Mouse (Mus musculus): ENCODE measurements around the gene Tmeff1.

Tmeff1 gene

DNA sequence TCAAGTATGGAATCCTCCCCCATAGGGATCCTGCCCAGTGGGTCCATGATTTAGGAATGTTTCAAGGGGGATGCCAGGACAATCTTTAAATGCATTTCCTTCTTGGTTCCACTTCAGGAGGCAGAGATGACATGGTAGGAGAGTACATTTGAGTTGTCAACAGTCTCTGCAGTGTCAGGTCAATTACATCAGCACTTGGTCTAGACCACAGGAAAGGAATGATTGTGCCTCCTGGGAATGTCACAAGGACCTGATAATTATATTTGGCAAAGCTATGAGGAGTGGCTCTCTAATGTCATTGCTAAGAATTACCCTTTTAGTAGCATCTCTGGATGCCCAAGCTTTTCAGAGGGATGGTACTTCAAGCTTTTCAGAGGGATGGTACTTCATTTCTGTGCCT lies 20.0 kb upstream of the Tmeff1 start:
- no peak for DNase-seq (ENCODE audit: low spot score)

DNA sequence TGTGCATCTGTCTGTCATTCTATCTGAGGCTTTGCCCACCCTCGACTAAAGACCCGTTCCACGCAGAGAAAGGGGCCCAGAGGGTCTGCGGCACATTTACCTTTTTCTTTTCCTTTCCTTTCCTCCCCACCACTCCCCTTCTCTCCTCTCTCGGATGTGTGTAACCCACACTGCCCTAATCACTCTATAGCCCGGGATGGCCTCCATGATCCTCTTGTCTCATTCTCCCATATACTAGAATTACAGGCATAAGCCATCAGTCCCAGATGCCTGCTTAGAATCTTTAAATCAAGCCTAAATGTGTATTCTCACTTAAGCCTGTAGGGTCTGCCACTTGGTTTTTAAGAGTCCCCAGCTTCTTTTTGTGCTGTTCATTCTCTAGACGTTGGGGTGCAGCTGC lies 8.6 kb upstream of the Tmeff1 start:
- no peak for DNase-seq (ENCODE audit: low spot score)

DNA sequence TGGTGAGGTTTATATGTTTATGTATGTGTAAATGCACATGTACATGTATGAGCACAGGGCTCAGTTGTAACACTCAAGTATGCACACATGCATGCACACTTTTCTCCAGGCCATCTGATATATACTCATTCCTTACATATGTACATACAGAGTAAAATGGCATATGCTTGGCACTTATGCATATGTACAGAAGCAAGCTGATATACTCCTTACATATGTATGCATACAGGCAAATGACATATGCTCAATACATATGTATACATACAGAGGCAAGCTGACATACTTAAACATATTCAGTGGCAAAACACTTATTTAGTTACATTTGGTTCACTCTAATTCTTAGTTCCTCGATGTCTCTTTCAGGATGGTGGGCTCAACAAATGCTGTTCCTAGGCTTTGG lies 7.1 kb upstream of the Tmeff1 start:
- no peak for DNase-seq (ENCODE audit: low spot score)

DNA sequence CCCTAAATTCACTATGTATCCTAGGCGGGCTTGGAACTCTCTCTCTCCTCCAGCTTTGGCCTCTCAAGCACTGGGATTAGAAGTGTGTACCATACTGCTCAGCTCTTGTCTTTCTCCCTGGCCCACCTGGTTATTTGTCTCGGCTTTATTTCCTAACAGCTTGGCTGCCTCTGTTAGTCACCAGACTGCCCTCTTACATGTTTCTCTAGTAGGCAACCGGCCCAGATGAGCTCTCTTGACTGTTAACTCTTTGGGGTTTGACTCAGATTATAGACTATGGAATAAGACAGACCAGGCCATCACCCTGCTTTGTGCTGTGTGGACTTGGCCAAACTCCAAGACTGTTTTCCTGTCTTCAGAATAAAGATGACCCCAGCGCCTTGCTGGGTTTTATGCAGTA lies 6.6 kb upstream of the Tmeff1 start:
- DNase-seq (ENCODE audit: low spot score) = no peak

DNA sequence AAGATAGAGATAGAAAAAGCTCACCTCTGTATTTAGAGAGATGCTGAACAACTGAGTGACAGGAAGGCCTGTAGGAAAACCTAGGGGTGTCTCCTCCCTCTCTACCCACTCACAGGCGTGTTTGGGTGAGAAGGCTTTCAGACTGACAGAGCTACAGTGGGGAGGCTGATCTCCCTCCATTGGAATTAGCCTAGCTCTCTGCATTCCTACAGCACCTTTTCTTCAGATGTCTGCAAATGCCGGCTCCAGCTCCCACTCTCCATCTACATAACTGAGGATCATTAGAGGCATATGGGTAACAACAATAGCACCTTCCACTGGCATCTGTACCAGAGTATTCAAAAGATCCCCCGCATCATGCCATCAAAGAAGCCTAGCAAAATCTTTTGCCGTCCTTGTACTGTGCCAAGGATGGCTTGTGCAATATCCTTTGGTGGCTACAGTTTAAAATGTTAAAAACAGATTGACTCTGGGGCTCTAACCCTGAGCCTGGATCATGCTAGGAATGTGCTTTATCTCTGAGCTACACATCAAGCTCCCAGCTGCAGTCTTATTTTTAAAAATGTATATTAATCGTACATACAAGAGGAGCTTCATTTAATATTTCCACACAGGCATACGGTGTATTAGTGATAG lies 5.4 kb upstream of the Tmeff1 start:
- no peak for DNase-seq (ENCODE audit: low spot score)

DNA sequence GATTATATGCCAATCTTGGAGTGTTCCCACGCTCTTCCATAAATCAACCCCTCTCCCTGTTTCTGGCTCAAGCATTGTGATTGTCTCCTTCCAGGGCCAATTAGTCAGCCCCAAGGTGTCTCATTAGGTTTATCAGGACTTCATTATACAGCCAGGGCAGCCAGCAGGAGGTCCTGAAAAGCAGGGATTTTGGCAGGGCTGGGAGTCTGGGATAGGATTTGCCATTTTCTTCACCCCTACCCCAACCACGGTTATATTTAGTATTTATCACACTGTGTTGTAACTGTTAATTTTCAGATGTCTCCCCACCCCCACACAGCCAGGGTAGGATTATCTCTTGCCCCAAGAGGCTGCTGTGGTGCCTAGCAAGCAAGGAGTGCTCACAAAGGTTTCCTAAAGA lies 3.8 kb upstream of the Tmeff1 start:
- DNase-seq (ENCODE audit: low spot score) = no peak

DNA sequence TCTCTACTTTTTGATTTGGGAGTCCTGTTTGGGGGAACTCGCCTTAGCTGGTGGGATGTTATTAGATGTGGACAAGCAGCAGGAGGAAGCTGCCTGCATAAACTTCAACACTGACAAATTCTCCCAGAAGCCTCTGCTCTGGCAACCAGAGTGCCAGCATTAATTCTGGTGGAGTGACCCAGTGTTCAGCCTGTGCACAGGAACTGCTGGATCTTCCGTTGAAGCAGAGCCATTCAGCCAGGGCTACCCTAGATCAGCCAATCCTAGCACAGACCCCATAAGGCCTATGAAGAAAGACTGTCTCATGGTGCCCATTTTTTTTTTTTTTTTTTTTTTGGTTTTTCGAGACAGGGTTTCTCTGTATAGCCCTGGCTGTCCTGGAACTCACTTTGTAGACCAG lies 3.0 kb upstream of the Tmeff1 start:
- DNase-seq (ENCODE audit: low spot score) = no peak

DNA sequence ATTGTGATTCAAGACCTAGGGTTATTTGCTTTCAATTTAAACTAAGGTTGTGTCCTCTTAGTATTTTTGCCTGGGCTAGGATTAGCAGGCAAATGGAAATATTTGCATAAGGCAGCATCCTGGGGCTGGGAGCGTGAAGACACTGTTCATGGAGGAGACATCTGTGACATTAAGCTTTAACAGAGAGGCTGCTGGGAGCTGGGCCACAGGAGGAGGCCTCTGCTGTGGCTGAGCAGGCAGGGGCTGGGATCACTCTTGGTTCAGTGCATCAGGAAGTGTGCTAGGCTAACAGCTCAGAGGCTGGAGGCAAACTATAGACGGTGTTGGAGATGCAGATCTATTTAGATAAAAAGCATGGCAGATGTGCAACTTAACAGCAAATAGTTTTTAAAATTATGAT lies 2.0 kb upstream of the Tmeff1 start:
- no peak for DNase-seq (ENCODE audit: low spot score)

DNA sequence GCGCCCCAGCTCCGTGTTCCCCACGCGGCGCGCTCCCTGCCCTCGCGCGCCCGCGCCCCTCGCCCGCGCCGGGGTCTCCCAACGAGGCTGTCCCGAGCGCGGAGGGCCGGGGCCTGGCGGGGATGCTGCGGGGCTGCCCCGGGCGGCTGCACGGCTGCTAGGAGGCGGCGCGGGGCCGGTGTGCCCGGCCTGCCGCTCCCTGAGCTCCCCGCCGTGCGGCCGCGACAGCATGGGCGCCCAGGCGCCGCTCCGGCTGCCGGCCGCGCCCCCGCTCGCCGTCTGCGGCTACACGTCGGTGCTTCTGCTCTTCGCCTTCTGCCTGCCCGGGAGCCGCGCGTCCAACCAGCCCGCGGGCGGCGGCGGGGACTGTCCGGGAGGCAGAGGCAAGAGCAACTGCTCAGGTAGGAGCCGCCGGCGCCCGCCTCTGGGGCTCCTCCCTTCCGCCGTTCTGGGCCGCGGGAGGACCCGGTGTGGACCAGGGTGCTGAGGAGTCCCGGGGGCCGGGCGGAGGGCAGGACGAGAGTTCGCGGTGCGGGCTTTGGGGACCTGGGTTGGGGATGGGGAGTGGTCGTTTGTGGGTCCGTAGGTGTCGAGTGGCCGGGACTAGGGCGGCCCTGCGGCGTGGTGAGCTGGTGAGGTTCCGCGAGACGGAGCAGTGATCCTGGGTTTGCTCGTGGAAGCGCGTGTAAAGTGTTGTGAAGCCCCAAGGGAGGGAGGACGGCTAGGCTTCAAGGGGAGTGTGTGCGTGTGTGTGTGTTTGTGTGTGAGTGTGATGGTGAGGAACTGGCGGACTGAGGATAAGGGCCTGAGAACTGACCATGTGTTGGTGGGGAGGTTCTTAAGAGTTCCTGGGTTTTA lies 496 bp downstream of the Tmeff1 start:
- peak; percentile 36 for DNase-seq (ENCODE audit: low spot score)

DNA sequence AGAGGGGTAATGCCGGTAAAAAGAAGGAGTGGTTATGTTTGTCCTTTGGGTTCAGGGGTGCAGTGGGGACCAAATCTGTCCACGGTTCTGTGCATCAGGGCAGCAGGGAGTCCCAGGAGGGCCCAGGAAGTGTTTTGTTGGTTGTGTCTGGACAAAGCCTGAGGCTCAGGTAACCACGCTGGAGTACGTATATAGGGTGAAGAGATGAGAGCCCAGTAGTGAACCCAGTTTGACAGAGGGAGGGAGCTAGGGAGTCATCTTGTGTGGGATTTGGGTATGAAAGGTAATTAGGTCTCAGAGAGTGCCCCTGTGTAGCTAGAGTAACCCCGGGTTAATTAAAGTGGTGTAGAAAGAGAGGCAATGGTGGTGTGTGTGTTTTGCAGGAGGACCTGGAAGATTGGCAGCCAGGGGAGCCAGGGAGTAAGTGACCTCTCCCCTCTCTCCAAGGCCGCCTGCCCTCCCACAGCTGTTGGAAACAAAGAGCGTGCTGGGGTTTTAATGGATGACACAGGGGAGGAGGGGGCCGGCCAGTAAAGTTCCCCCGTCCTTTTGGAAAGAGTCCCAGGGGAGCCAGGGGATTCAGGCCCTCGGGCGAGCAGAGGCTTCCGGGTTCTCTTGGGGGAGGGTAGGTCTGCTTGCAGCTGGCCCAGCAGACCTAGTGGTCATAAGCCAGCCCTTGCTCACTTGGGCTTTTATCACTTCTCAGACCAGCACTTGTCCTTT lies 1.3 kb downstream of the Tmeff1 start:
- DNase-seq (ENCODE audit: low spot score) = peak; percentile 15

DNA sequence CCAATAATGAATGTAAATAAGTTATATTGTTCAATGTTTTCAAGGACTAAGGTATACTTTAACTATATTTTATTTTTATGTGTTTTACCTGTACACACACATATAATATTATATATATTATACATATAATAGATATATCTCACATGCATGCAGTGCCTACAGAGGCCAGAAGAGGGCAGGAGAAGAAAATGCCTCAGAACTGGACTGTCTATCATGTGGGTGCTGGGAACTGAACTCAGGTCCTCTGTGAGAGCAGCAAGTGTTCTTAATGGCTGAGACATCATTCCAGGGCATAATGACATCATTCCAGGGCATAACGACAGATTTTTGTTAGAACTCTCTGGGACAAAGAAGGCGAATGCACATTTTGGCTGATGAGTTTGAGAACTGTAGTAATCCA lies 2.6 kb downstream of the Tmeff1 start:
- DNase-seq (ENCODE audit: low spot score) = no peak

DNA sequence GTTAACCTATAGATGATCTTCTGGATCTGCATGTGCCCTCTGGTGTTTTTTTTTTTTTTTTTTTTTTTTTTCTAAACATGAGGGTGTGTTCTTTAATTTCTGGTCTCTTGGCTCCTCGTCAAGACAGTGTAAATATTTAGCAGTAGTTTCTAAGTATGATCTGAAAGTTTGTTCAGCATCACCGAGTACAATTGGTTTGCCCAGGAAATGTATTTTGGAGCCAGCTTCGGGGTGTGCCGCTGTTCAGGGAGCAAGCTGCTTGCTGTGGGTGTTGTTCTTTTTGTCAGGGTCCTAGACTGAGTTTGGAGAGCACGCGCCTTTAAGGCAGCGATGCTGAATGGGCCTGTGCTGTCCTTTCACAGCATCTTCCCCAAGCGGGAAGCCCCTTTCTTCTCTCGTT lies 3.6 kb downstream of the Tmeff1 start:
- DNase-seq (ENCODE audit: low spot score) = no peak

DNA sequence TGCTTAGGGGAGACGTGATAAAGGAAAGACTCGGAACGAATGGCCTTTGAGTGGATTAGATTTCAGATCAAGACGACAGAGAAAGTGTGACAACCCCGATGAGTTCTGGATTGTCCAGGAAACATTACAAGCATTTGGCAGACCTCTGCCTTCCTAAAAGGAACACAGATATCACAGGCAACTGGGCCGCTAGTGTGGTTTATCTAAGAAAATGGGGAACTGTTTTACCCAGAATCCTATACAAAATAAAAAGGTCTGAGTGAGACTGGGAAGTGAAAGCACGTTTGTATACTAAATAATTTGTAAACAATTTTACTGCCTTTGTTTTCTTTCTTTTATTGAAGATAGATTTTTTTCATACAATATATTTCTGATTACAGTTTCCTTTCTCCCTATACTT lies 5.9 kb downstream of the Tmeff1 start:
- no peak for DNase-seq (ENCODE audit: low spot score)

DNA sequence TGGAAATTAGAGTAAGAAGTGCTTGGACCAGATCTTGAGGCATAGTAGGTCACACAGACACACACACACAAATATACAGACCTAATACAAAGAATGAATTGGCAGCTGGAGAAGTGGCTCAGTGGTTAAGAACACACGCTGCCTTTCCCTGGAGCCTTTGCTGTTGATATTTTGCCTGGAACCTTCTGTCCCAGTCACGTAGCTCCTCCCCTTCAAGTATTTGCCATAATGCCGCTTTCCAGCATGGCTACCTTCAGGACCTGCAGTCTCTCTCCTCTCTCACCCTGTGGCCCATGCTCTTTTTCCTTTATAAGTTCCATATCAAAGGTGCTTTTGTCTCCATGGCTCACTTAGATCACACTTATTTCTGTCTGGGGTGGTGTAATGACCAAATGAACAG lies 6.4 kb downstream of the Tmeff1 start:
- DNase-seq (ENCODE audit: low spot score) = no peak

DNA sequence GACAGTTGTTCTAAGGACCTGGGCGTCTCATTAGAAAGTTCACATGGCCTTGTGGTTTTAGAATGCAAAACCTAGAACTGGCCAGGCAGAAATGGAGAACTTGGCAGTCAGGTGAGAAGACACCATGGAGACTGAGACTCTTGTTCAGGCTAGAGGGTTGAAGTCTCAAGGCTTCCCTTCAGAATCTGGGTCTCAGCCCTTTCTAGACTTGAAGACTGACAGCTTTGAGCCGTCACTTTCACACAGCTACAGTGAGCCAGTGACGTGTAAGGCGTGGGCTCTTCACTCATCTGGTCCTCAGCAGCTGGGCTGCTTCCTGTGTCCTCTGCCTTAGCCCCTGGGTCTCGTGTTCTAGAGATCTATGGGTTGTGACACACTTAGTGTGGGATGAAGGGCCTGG lies 7.4 kb downstream of the Tmeff1 start:
- DNase-seq (ENCODE audit: low spot score) = no peak

DNA sequence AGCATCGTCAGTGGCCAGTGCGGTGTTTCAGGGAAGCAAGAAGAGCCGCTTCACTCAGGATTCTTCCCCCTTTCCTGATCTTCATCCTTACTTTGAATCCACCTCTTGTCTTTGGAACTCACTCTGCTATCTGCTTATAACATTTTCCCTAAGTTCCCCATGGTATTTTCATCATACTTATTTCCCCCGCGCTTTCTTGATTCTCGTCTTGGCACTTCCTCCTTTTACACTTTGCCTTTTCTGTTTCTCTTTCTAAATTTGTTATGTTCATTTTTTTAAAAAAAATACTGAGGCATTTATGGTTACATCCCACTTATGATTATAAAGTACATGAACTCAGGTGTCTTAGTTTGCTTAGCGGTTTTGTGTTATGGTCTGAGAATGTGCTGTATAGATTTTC lies 7.9 kb downstream of the Tmeff1 start:
- no peak for DNase-seq (ENCODE audit: low spot score)

DNA sequence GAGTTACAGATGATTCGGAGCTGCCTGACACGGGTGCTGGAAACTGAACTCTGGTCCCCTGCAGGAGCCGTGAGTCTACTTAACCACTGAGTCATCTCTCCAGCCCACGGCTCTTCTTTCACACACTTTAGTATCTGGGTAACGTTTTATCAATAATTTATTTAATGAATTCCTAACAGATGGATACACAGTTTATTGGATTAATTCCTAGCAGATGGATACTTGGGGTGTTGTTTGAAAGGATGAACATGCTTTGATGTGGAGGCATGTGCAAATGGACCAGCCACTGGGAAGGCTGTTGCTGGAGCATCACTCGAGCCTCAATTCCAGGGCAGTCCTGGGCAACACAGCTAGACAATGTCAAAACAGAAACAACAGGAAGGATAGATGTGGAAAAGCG lies 11.1 kb downstream of the Tmeff1 start:
- DNase-seq (ENCODE audit: low spot score) = no peak

DNA sequence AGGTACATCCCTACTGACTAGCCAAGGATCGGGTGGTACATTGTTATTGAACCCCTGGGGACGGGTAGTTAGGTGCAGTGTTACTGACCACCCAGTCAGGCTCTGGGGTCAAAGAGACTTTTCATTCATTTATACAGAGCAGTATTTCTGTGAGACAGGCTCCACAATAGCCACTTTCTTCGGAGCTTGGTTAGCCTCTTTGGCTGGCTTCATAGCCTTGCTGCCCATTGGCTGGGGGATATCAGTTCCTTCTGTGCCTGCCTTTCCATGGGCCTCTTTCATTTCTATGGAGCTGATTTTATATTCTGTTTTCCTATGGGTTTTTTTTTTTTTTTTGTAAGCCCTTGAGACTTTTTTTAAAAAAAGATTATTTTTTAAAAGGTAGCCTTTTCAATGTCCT lies 20.7 kb downstream of the Tmeff1 start:
- DNase-seq (ENCODE audit: low spot score) = no peak

DNA sequence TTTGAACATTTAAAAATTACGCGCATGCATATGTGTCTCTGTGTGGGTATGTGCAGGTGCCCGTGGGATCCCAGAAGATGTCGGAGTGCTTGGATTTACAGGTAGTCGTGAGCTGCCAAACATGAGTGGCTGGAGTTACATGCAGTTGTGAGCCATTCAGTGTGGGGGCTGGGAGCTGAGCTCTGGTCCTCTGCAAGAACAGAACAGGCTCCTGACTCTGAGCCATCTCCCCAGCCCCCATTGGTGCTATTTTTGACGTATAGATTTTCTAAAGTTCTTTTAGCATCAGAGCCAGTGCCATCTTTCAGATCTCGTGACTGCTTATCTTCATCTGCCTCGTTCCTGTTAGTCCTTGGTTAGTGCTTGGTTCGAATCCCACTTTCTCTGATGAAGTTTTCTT lies 24.5 kb downstream of the Tmeff1 start:
- DNase-seq (ENCODE audit: low spot score) = no peak

DNA sequence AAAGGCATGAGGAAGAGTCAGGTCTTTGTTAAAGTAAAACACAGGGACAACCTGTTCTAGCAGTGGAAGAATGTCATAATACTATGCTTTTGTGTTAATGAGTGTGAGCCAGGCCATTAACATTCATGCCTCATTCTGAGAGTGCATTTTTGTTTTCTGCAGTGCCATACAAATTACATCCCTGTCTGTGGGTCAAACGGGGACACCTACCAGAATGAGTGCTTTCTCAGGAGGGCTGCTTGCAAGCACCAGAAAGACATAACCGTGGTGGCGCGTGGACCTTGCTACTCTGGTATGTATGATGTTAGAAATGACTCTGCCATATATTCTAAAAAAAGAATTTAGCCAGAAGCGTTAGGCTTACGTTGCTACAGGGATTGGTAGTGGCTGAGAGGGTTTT lies 25.3 kb downstream of the Tmeff1 start:
- no peak for DNase-seq (ENCODE audit: low spot score)

DNA sequence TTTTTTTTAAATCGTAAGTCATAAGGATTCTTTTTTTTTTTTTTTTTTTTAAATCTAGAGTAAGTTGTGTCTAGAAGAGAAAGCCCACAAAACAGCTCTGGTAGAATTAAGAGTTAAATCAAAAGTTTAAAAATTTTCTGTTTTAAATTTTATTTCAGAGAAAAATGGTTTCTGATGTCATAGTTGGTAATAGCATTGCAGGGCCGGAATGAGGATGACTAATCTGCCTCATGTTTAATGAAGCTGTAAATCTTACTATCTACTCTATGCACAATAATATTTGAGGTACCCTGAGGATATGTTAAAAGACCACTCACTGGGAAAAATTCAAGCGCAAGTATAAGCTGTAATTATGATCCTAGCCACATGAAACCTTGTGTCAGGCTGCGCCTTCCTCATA lies 30.5 kb downstream of the Tmeff1 start:
- no peak for DNase-seq (ENCODE audit: low spot score)

DNA sequence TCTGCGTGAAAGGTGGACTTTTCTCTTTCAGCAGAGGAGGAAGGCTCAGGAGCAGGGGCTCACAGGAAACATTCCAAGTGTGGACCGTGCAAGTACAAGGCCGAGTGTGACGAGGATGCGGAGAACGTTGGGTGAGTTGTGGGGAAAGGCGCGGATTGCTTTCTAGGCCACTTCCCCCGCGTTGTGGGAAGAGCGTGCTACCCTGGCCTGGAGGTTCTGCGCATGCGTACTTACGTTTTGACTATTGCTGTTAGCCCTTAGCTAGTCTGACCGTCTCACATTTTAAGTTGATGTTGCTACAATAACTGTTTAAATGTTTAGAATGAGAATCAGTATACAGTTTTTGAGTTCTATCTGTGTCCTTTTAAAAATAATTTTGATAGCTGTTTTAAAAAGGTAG lies 32.2 kb downstream of the Tmeff1 start:
- no peak for DNase-seq (ENCODE audit: low spot score)

DNA sequence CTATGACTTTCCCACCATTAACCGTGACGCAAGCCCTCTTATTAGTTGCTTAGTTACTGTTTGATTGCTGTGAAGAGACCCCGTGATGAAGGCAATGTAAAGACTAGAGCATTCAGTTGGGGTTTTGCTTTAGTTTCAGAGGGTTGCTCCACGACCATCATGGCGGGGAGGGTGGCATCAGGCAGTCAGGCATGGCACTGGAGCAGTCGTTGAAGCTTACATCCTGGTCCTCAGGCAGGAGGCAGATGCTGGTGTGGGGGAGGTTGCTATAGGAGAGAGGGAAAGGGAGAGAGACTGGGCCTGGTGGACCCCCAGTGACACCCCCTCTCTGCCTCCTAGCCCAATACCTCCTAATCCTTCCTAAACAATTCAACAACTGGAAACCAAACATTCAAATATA lies 35.1 kb downstream of the Tmeff1 start:
- no peak for DNase-seq (ENCODE audit: low spot score)

Measured in ovary, postnatal 10 days (tissue).